Mouse (Mus musculus): ENCODE measurements at regions not wholly inside any gene's neighbourhood (a gene's known extent, or its start where the extent isn't known, plus 50 kb on each side); places are given as distances from the start of the nearest gene placed in this dataset.

DNA sequence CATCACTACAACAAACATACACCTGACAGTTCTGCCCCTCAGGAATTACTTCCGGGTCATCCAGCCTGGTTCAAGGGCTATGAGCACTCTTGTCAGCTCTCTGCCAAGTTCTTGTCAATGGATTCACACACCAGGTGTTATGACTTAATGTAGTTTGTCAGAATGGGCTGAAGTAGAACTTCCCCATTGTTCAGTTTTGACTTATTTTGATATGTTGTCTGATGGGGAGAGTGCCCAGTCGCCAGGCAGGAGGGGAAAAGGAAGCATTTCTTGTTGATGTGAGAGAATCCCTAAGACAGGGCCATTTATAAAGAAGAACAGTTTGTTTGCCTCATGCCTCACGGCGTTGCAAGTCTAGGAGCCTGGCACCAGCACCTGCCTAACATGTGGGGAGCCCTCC, 52.0 kb upstream of the Cpeb4 start (continued):
- TF ChIP-seq SMC3 (IDR thresholded peaks at IDR 0.05; ENCODE audit: low read depth, low read length) = no peak
- peak; percentile 57; the same call in 1 of the 2 replicates for TF ChIP-seq TCF12 (IDR thresholded peaks at IDR 0.05; ENCODE audit: low read depth, low read length)
- no peak for TF ChIP-seq NRF1 (IDR thresholded peaks at IDR 0.05; ENCODE audit: insufficient read depth, low read depth, low read length, poor library complexity, severe bottlenecking)
- no peak for TF ChIP-seq CHD1 (IDR thresholded peaks at IDR 0.05; ENCODE audit: low read depth, low read length)
- no peak for TF ChIP-seq USF2 (IDR thresholded peaks at IDR 0.05; ENCODE audit: borderline replicate concordance in 1 of 2, insufficient read depth in 1 of 2, low read depth in 1 of 2, low read length in 2 of 2)
- no peak for TF ChIP-seq TBP (IDR thresholded peaks at IDR 0.05; ENCODE audit: low read depth, low read length)
- peak; percentile 11; the same call in 1 of the 2 replicates for TF ChIP-seq SIN3A (IDR thresholded peaks at IDR 0.05; ENCODE audit: low read length)
- no peak for TF ChIP-seq ZMIZ1 (IDR thresholded peaks at IDR 0.05; ENCODE audit: low read depth, low read length)
- no peak for TF ChIP-seq CTCF (IDR thresholded peaks at IDR 0.05 in 2 of 3, conservative IDR thresholded peaks at IDR 0.05 in 1 of 3; ENCODE audit: control insufficient read depth in 1 of 3, insufficient read depth in 1 of 3, low read depth in 2 of 3, low read length in 3 of 3, poor library complexity in 1 of 3, severe bottlenecking in 1 of 3)
- no peak for TF ChIP-seq MYB (IDR thresholded peaks at IDR 0.05; ENCODE audit: low read depth, low read length)
- TF ChIP-seq USF1 (IDR thresholded peaks at IDR 0.05; ENCODE audit: low read depth, low read length) = no peak
- no peak; the same call in 1 of the 2 replicates for TF ChIP-seq KAT2A (conservative IDR thresholded peaks at IDR 0.05; ENCODE audit: low read depth, low read length)

GRCm38 (mm10) chr11:31821479-31822411, 50.3 kb upstream of the Cpeb4 start:
- Histone ChIP-seq H3K36me3 (ENCODE audit: control insufficient read depth in 1 of 2, insufficient read depth in 2 of 2, low read length in 2 of 2) (peaks cover 0 to 2% of the 10 kb centered on the region in 2 experiments; a peak in 1 of 4 replicates), H3K9ac (ENCODE audit: control insufficient read depth, low read depth, low read length, poor library complexity, severe bottlenecking) (no peak overlapping the region)

More at GRCm38 (mm10) chr11:31821479-31822411, 50.3 kb upstream of the Cpeb4 start:
- H3K9me3 ChIP-seq (replicated peaks; ENCODE audit: insufficient read depth, low read length) = no peaks in the 10 kb centered on the region
- no peak overlapping the region for H3K27ac ChIP-seq (ENCODE audit: control insufficient read depth, low read depth, low read length)
- no peaks in the 10 kb centered on the region for H3K79me2 ChIP-seq (ENCODE audit: control insufficient read depth, insufficient read depth, low read length, poor library complexity)
- 0 out of 4 replicates have a peak, but pooled peaks cover 0 to 2% of the 10 kb centered on the region in 2 experiments for H3K27me3 ChIP-seq (ENCODE audit: control insufficient read depth in 1 of 2, insufficient read depth in 2 of 2, low read length in 2 of 2)
- DNase-seq (ENCODE audit: low read depth, low spot score) = no peak
- no peak overlapping the region for H3K4me3 ChIP-seq (ENCODE audit: control insufficient read depth in 1 of 2, insufficient read depth in 1 of 2, low read depth in 2 of 2, low read length in 2 of 2)
- TF ChIP-seq ZMIZ1 (IDR thresholded peaks at IDR 0.05; ENCODE audit: low read depth, low read length) = no peak
- no peak for TF ChIP-seq GABPA (IDR thresholded peaks at IDR 0.05; ENCODE audit: low read depth, low read length)
- TF ChIP-seq SMC3 (IDR thresholded peaks at IDR 0.05; ENCODE audit: low read depth, low read length) = no peak
- no peak for TF ChIP-seq NRF1 (IDR thresholded peaks at IDR 0.05; ENCODE audit: insufficient read depth, low read depth, low read length, poor library complexity, severe bottlenecking)
- no peak for TF ChIP-seq MYC (IDR thresholded peaks at IDR 0.05; ENCODE audit: low read depth, low read length)
- no peak for TF ChIP-seq GATA1 (IDR thresholded peaks at IDR 0.05; ENCODE audit: low read depth, low read length)
- TF ChIP-seq ELF1 (IDR thresholded peaks at IDR 0.05; ENCODE audit: low read depth, low read length) = no peak
- TF ChIP-seq RAD21 (IDR thresholded peaks at IDR 0.05; ENCODE audit: low read depth, low read length) = no peak
- TF ChIP-seq TBP (IDR thresholded peaks at IDR 0.05; ENCODE audit: low read depth, low read length) = no peak
- peaks cover 2 to 27% of the 10 kb centered on the region in 2 experiments for H3K4me1 ChIP-seq (ENCODE audit: control insufficient read depth in 1 of 2, insufficient read depth in 2 of 2, low read length in 2 of 2)

All from MEL (cell line).